Mouse (Mus musculus) brown adipose tissue, adult 24 weeks (tissue): ENCODE measurements around the gene Ncf2. TPM values are rescaled to one million over a fixed set of nuclear protein-coding genes. Genes with fewer than 3 reads are reported as not detected.

Experiments
- H3K27ac ChIP-seq: fragments of 200-500 bp; replicated peaks from 2 replicates; pipeline ENCODE4 v1.5.1; 2012; ENCODE audit warnings: low read depth, mild to moderate bottlenecking, low read length
- H3K4me1 ChIP-seq: fragments of 200-500 bp; 2 replicates; pipeline ENCODE4 v1.6.1; 2012; ENCODE audit warnings: low read length, mixed read lengths; ENCODE audit not compliant: control insufficient read depth, insufficient read depth, insufficient read length
- H3K4me3 ChIP-seq: fragments of 200-500 bp; 2 replicates; pipeline ENCODE4 v1.5.1; 2012; ENCODE audit warnings: low read depth, mild to moderate bottlenecking, low read length, moderate library complexity; ENCODE audit not compliant: insufficient read depth
- polyA plus RNA-seq: library from polyadenylated mRNA; stranded (reverse); fragments of >200 nt; gene quantifications from 2 replicates; pipeline ENCODE4 v1.2.4, GENCODE M21; 2012; ENCODE audit not compliant: missing spikeins, insufficient read depth, insufficient read length

The Ncf2 gene
- polyA plus RNA-seq, 1 experiment: 3.9 TPM

GRCm38 (mm10) chr1:152790254-152790653, 9.7 kb upstream of the Ncf2 start:
- Histone ChIP-seq H3K27ac (no peak overlapping the region), H3K4me1 (no peaks in the 10 kb centered on the region), H3K4me3 (no peak overlapping the region)

GRCm38 (mm10) chr1:152790821-152791220, 9.2 kb upstream of the Ncf2 start:
- H3K4me3 ChIP-seq: no peak overlapping the region
- H3K4me1 ChIP-seq: no peaks in the 10 kb centered on the region
- H3K27ac ChIP-seq: no peak overlapping the region

GRCm38 (mm10) chr1:152791269-152791668, 8.7 kb upstream of the Ncf2 start:
- H3K4me3 ChIP-seq: no peak overlapping the region
- H3K4me1 ChIP-seq: no peaks in the 10 kb centered on the region
- no peak overlapping the region for H3K27ac ChIP-seq

GRCm38 (mm10) chr1:152792736-152793494, 7.1 kb upstream of the Ncf2 start:
- H3K4me1 ChIP-seq: no peaks in the 10 kb centered on the region; the same call in 1 of the 2 replicates
- no peak overlapping the region for H3K4me3 ChIP-seq
- no peak overlapping the region for H3K27ac ChIP-seq

GRCm38 (mm10) chr1:152793495-152794130, 6.4 kb upstream of the Ncf2 start:
- Histone ChIP-seq H3K4me1 (peaks cover 3% of the 10 kb centered on the region; the same call in 1 of the 2 replicates), H3K27ac (peak overlapping the region; percentile 12; the same call in 1 of the 2 replicates), H3K4me3 (no peak overlapping the region)

- peaks cover 3% of the 10 kb centered on the region; the same call in 1 of the 2 replicates for H3K4me1 ChIP-seq
- no peak overlapping the region for H3K4me3 ChIP-seq
- H3K27ac ChIP-seq: no peak overlapping the region
Observed at GRCm38 (mm10) chr1:152795688-152796255, 4.2 kb upstream of the Ncf2 start.

GRCm38 (mm10) chr1:152796683-152797263, 3.2 kb upstream of the Ncf2 start:
- Histone ChIP-seq H3K4me1 (peaks cover 3% of the 10 kb centered on the region; the same call in 1 of the 2 replicates), H3K4me3 (no peak overlapping the region), H3K27ac (no peak overlapping the region; the same call in 1 of the 2 replicates)

GRCm38 (mm10) chr1:152798125-152798524, 1.9 kb upstream of the Ncf2 start:
- Histone ChIP-seq H3K4me3 (no peak overlapping the region), H3K4me1 (peaks cover 3% of the 10 kb centered on the region; the same call in 1 of the 2 replicates), H3K27ac (peak overlapping the region; percentile 64)

- H3K27ac ChIP-seq: peak overlapping the region; percentile 8; the same call in 1 of the 2 replicates
Observed at GRCm38 (mm10) chr1:152800633-152801176, 711 bp downstream of the Ncf2 start.

GRCm38 (mm10) chr1:152804907-152805306, 4.9 kb downstream of the Ncf2 start:
- H3K4me3 ChIP-seq: no peak overlapping the region
- no peaks in the 10 kb centered on the region for H3K4me1 ChIP-seq
- H3K27ac ChIP-seq: peak overlapping the region; percentile 49; the same call in 1 of the 2 replicates

More at GRCm38 (mm10) chr1:152800633-152801176, 711 bp downstream of the Ncf2 start:
- peaks cover 3% of the 10 kb centered on the region; the same call in 1 of the 2 replicates for H3K4me1 ChIP-seq
- H3K4me3 ChIP-seq: no peak overlapping the region

GRCm38 (mm10) chr1:152807619-152808391, 7.8 kb downstream of the Ncf2 start:
- H3K4me3 ChIP-seq: peak overlapping the region; percentile 42
- H3K4me1 ChIP-seq: no peaks in the 10 kb centered on the region
- H3K27ac ChIP-seq: peak overlapping the region; percentile 74

- Histone ChIP-seq H3K4me1 (no peaks in the 10 kb centered on the region), H3K4me3 (peak overlapping the region; percentile 42), H3K27ac (peak overlapping the region; percentile 74; the same call in 1 of the 2 replicates)
Observed at GRCm38 (mm10) chr1:152808392-152808680, 8.3 kb downstream of the Ncf2 start.

GRCm38 (mm10) chr1:152809541-152810252, 9.7 kb downstream of the Ncf2 start:
- Histone ChIP-seq H3K27ac (peak overlapping the region; percentile 69), H3K4me1 (no peaks in the 10 kb centered on the region), H3K4me3 (no peak overlapping the region)
